Mouse (Mus musculus) G1E (cell line): ENCODE data around the gene Ugt1a5. TPM values are rescaled to one million over a fixed set of nuclear protein-coding genes. Genes with fewer than 3 reads are reported as not detected.
A peak's percentile ranks its signal among the peaks of the same experiment; 100 is the strongest.
"Not testable (repeated sequence)": the region's sequence is repeated elsewhere in the genome, so short reads cannot be mapped to it uniquely, and the experiment has no call there.

Experiments
- ATAC-seq: 2 replicates; pipeline ENCODE4 v1.8.0; 2016; ENCODE audit warnings: mild to moderate bottlenecking; ENCODE audit not compliant: insufficient number of reproducible peaks, poor library complexity, low FRiP score, severe bottlenecking; ENCODE audit errors: extremely low read depth
- DNase-seq: peaks from one replicate; pipeline ENCODE4 v3.0.0; 2012; ENCODE audit warnings: low spot score
- H3K27me3 ChIP-seq: 2 replicates; pipeline ENCODE4 v1.6.1; 2012; ENCODE audit warnings: mild to moderate bottlenecking, low read length, inconsistent platforms; ENCODE audit not compliant: insufficient read depth
- H3K36me3 ChIP-seq: replicated peaks from 2 replicates; pipeline ENCODE3; 2012; ENCODE audit warnings: mild to moderate bottlenecking, inconsistent platforms
- H3K4me1 ChIP-seq: 2 replicates; pipeline ENCODE4 v1.6.1; 2012; ENCODE audit warnings: low read depth, low read length, inconsistent platforms, mixed read lengths; ENCODE audit not compliant: insufficient read depth
- H3K4me3 ChIP-seq: 2 replicates; pipeline ENCODE4 v1.5.1; 2012; ENCODE audit warnings: low read depth, mild to moderate bottlenecking, inconsistent platforms, low read length, moderate library complexity, mixed read lengths
- H3K9me3 ChIP-seq: replicated peaks from 2 replicates; pipeline ENCODE4 v1.6.1; 2012; ENCODE audit warnings: inconsistent platforms
- CTCF ChIP-seq: IDR thresholded peaks from 2 replicates; pipeline ENCODE4 v1.5.1; 2012; ENCODE audit warnings: low read depth, low read length, inconsistent platforms, mixed read lengths
- GATA1 ChIP-seq: IDR thresholded peaks from 2 replicates; pipeline ENCODE4 v1.6.1; 2012; ENCODE audit warnings: borderline replicate concordance, low read length, inconsistent platforms, mixed read lengths
- GATA2 ChIP-seq: IDR thresholded peaks from 2 replicates; pipeline ENCODE4 v1.6.1; 2012; ENCODE audit warnings: low read depth, low read length, inconsistent platforms, borderline replicate concordance
- POLR2AphosphoS5 ChIP-seq: IDR thresholded peaks from 2 replicates; pipeline ENCODE4 v1.6.1; 2012; ENCODE audit warnings: low read depth, low read length, inconsistent platforms; ENCODE audit not compliant: insufficient replicate concordance
- TAL1 ChIP-seq: conservative IDR thresholded peaks from 2 replicates; pipeline ENCODE4 v1.6.1; 2012; ENCODE audit warnings: low read depth, low read length, inconsistent platforms, mixed read lengths
- polyA plus RNA-seq: library from polyadenylated mRNA; stranded (reverse); fragments of >175 nt; gene quantifications from 2 replicates; pipeline ENCODE4 v1.2.3, GENCODE M21; 2012
- total RNA-seq, 2 experiments: library from RNA; stranded (forward) in 1 of 2; stranded (reverse) in 1 of 2; fragments of 200-1000 nt in 1 of 2; fragments of >200 nt in 1 of 2; fragmentation: Nextera tagmentation in 1 of 2; gene quantifications; 2 replicates each; pipeline ENCODE4 v1.2.3; 2014 to 2017

The Ugt1a5 gene
- total and polyA plus RNA-seq, 3 experiments = 0.05 TPM; not detected in 2

GRCm38 (mm10) chr1:88136646-88137045 is 29.2 kb upstream of the Ugt1a5 start:
- TF ChIP-seq POLR2AphosphoS5 (no peak), GATA1 (no peak), TAL1 (no peak), GATA2 (no peak), CTCF (no peak)
- Histone ChIP-seq H3K4me3 (no peak overlapping the region), H3K9me3 (no peaks in the 10 kb centered on the region), H3K36me3 (no peaks in the 10 kb centered on the region), H3K4me1 (peaks cover 27% of the 10 kb centered on the region), H3K27me3 (0 out of 2 replicates have a peak, but pooled peaks cover 6% of the 10 kb centered on the region)
- ATAC-seq (no peak), DNase-seq (no peak)

GRCm38 (mm10) chr1:88137264-88137663 is 28.5 kb upstream of the Ugt1a5 start:
- TF ChIP-seq GATA2 = no peak
- peaks cover 25% of the 10 kb centered on the region for H3K4me1 ChIP-seq
- no peaks in the 10 kb centered on the region for H3K9me3 ChIP-seq
- no peak overlapping the region for H3K4me3 ChIP-seq
- 0 out of 2 replicates have a peak, but pooled peaks cover 6% of the 10 kb centered on the region for H3K27me3 ChIP-seq
- DNase-seq (no peak), ATAC-seq (no peak)
- H3K36me3 ChIP-seq = no peaks in the 10 kb centered on the region

- ATAC-seq (no peak), DNase-seq (no peak)
- H3K27me3 ChIP-seq = 0 out of 2 replicates have a peak, but pooled peaks cover 6% of the 10 kb centered on the region
- no peak for TF ChIP-seq POLR2AphosphoS5
- no peaks in the 10 kb centered on the region for H3K9me3 ChIP-seq
- H3K4me3 ChIP-seq = no peak overlapping the region
- H3K4me1 ChIP-seq = peaks cover 30% of the 10 kb centered on the region
- no peaks in the 10 kb centered on the region for H3K36me3 ChIP-seq
Observed at GRCm38 (mm10) chr1:88138145-88138544, 27.7 kb upstream of the Ugt1a5 start.

GRCm38 (mm10) chr1:88140492-88140891 is 25.3 kb upstream of the Ugt1a5 start:
- peaks cover 15% of the 10 kb centered on the region for H3K4me1 ChIP-seq
- ATAC-seq = peak; percentile 87
- not testable (repeated sequence) for H3K27me3 ChIP-seq, H3K4me3 ChIP-seq, H3K36me3 ChIP-seq, H3K9me3 ChIP-seq, DNase-seq

- H3K36me3 ChIP-seq, DNase-seq, H3K9me3 ChIP-seq, H3K27me3 ChIP-seq, H3K4me3 ChIP-seq: not testable (repeated sequence)
- H3K4me1 ChIP-seq = peaks cover 11% of the 10 kb centered on the region; the same call in 1 of the 2 replicates
- ATAC-seq = peak; percentile 45; the same call in 1 of the 2 replicates
- TF ChIP-seq CTCF = peak; percentile 25; the same call in 1 of the 2 replicates
Observed at GRCm38 (mm10) chr1:88143966-88144675, 21.7 kb upstream of the Ugt1a5 start.

- ATAC-seq, H3K36me3 ChIP-seq, H3K4me3 ChIP-seq, H3K9me3 ChIP-seq, DNase-seq, H3K27me3 ChIP-seq: not testable (repeated sequence)
- peaks cover 11% of the 10 kb centered on the region; the same call in 1 of the 2 replicates for H3K4me1 ChIP-seq
Observed at GRCm38 (mm10) chr1:88145278-88145677, 20.5 kb upstream of the Ugt1a5 start.

GRCm38 (mm10) chr1:88150133-88150532 is 15.7 kb upstream of the Ugt1a5 start:
- H3K27me3 ChIP-seq, H3K4me3 ChIP-seq, H3K4me1 ChIP-seq, DNase-seq, H3K36me3 ChIP-seq, H3K9me3 ChIP-seq: not testable (repeated sequence)
- peak; percentile 42; the same call in 1 of the 2 replicates for ATAC-seq
